Mouse (Mus musculus) heart, embryonic 16.5 days (tissue): ENCODE measurements around the gene Nudt16l1. TPM values are rescaled to one million over a fixed set of nuclear protein-coding genes. Genes with fewer than 3 reads are reported as not detected.

Experiments
- ATAC-seq: fragments of 200-750 bp; cut with Nextera tagmentation; replicated peaks from 2 replicates; pipeline ENCODE4 v1.8.0; 2017; ENCODE audit warnings: moderate number of reproducible peaks; ENCODE audit not compliant: insufficient read depth, low FRiP score; ENCODE audit errors: extremely low read depth
- H3K27ac ChIP-seq: fragments of 300-500 bp; sonication (generic); 2 replicates; pipeline ENCODE4 v1.5.1; 2014; ENCODE audit warnings: mild to moderate bottlenecking, low read length, control low read depth, moderate library complexity
- H3K27me3 ChIP-seq: fragments of 300-500 bp; sonication (generic); 2 replicates; pipeline ENCODE4 v1.6.1; 2014; ENCODE audit warnings: low read length, mixed read lengths; ENCODE audit not compliant: control insufficient read depth, insufficient read depth
- H3K36me3 ChIP-seq: fragments of 300-500 bp; sonication (generic); 2 replicates; pipeline ENCODE4 v1.6.1; 2014; ENCODE audit not compliant: control insufficient read depth, insufficient read depth
- H3K4me1 ChIP-seq: fragments of 300-500 bp; sonication (generic); 2 replicates; pipeline ENCODE4 v1.6.1; 2014; ENCODE audit warnings: low read length, mixed read lengths; ENCODE audit not compliant: control insufficient read depth, insufficient read depth
- H3K4me2 ChIP-seq: fragments of 300-500 bp; sonication (generic); 2 replicates; pipeline ENCODE4 v1.6.1; 2014; ENCODE audit warnings: low read depth, mild to moderate bottlenecking, control low read depth, low read length
- H3K4me3 ChIP-seq: fragments of 300-500 bp; sonication (generic); 2 replicates; pipeline ENCODE4 v1.5.1; 2014; ENCODE audit warnings: mild to moderate bottlenecking, control low read depth, low read length
- H3K9ac ChIP-seq: fragments of 300-500 bp; sonication (generic); 2 replicates; pipeline ENCODE4 v1.6.1; 2014; ENCODE audit warnings: low read length, control low read depth
- H3K9me3 ChIP-seq: fragments of 300-500 bp; sonication (generic); replicated peaks from 2 replicates; pipeline ENCODE4 v1.6.1; 2016; ENCODE audit warnings: low read length; ENCODE audit not compliant: control insufficient read depth
- WGBS: fragments of 180-500 bp; shearing (Covaris S2); extraction: QIAGEN DNeasy Blood & Tissue Kit; methylation state at CpG from one replicate; pipeline ENCODE4 v1.1.7; 2014; 5-methylcytosine and 5-hydroxymethylcytosine counted together
- polyA plus RNA-seq: library from polyadenylated mRNA; unstranded; fragments of >200 nt; fragmentation: Nextera tagmentation; extraction: Ambion mirVana; gene quantifications from 2 replicates; pipeline ENCODE4 v1.2.1, GENCODE M21; 2015

Gene Nudt16l1
- polyA plus RNA-seq, 1 experiment from 2014 or later = 125 TPM

- H3K9me3 ChIP-seq = no peaks in the 10 kb centered on the region
- H3K4me1 ChIP-seq = peaks cover 10% of the 10 kb centered on the region
- ATAC-seq = no peak
- 83% methylated on average over 8 of the region's 8 CpGs for WGBS
- no peaks in the 10 kb centered on the region for H3K27me3 ChIP-seq
- no peak overlapping the region for H3K4me3 ChIP-seq
- peaks cover 10% of the 10 kb centered on the region for H3K36me3 ChIP-seq
- H3K27ac ChIP-seq = no peak overlapping the region; the same call in 1 of the 2 replicates
- H3K4me2 ChIP-seq = no peak overlapping the region
- no peak overlapping the region for H3K9ac ChIP-seq
These were observed 21.7 kb downstream of the Nudt16l1 start for GRCm38 (mm10) chr16:4960260-4960659.

GRCm38 (mm10) chr16:4963346-4963745 lies 24.8 kb downstream of the Nudt16l1 start:
- Histone ChIP-seq H3K36me3 (no peaks in the 10 kb centered on the region), H3K4me1 (peaks cover 12% of the 10 kb centered on the region), H3K4me3 (peak overlapping the region; percentile 83), H3K9me3 (no peaks in the 10 kb centered on the region), H3K4me2 (peak overlapping the region; percentile 96), H3K9ac (peak overlapping the region; percentile 89), H3K27me3 (no peaks in the 10 kb centered on the region), H3K27ac (no peak overlapping the region; the same call in 1 of the 2 replicates)
- no peak for ATAC-seq
- WGBS = 36% methylated on average over 9 of the region's 9 CpGs

GRCm38 (mm10) chr16:4963797-4964709 lies 25.5 kb downstream of the Nudt16l1 start, which contains the start of gene Anks3:
TSS of gene Anks3 (minus strand) at chr16:4964205.
- peak within 1 kb of the TSS; percentile 83 for H3K4me3 ChIP-seq
- ATAC-seq = peak; percentile 96
- H3K4me2 ChIP-seq = peak within 1 kb of the TSS; percentile 96
- H3K4me1 ChIP-seq = peaks cover 12% of the 10 kb centered on the region
- no peaks in the 10 kb centered on the region for H3K9me3 ChIP-seq
- under 1% methylated on average over 73 of the region's 76 CpGs for WGBS
- H3K9ac ChIP-seq = peak within 1 kb of the TSS; percentile 89
- peak within 1 kb of the TSS; percentile 85 for H3K27ac ChIP-seq
- H3K27me3 ChIP-seq = no peaks in the 10 kb centered on the region
- no peaks in the 10 kb centered on the region for H3K36me3 ChIP-seq

- Histone ChIP-seq H3K9ac (peak overlapping the region; percentile 79), H3K4me2 (peak overlapping the region; percentile 96), H3K9me3 (no peaks in the 10 kb centered on the region), H3K4me1 (peaks cover 12% of the 10 kb centered on the region), H3K27me3 (no peaks in the 10 kb centered on the region), H3K4me3 (peak overlapping the region; percentile 83), H3K36me3 (no peaks in the 10 kb centered on the region), H3K27ac (peak overlapping the region; percentile 85)
- 18% methylated on average over 13 of the region's 13 CpGs for WGBS
- ATAC-seq = no peak
These were observed 26.3 kb downstream of the Nudt16l1 start for GRCm38 (mm10) chr16:4964731-4965391.

GRCm38 (mm10) chr16:4965392-4966129 lies 27.0 kb downstream of the Nudt16l1 start:
- Histone ChIP-seq H3K4me1 (peaks cover 12% of the 10 kb centered on the region), H3K4me3 (no peak overlapping the region)
- no peak for ATAC-seq

GRCm38 (mm10) chr16:4968426-4968825 lies 29.9 kb downstream of the Nudt16l1 start:
- no peak overlapping the region for H3K9ac ChIP-seq
- no peak overlapping the region for H3K4me2 ChIP-seq
- no peak overlapping the region for H3K4me3 ChIP-seq
- peaks cover 11% of the 10 kb centered on the region for H3K4me1 ChIP-seq
- no peak for ATAC-seq
- H3K36me3 ChIP-seq = no peaks in the 10 kb centered on the region
- no peaks in the 10 kb centered on the region for H3K27me3 ChIP-seq
- WGBS = 71% methylated on average over 3 of the region's 3 CpGs
- no peaks in the 10 kb centered on the region for H3K9me3 ChIP-seq
- H3K27ac ChIP-seq = no peak overlapping the region

More at GRCm38 (mm10) chr16:4965392-4966129, 27.0 kb downstream of the Nudt16l1 start:
- peak overlapping the region; percentile 96; the same call in 1 of the 2 replicates for H3K4me2 ChIP-seq
- no peaks in the 10 kb centered on the region for H3K27me3 ChIP-seq
- H3K36me3 ChIP-seq = no peaks in the 10 kb centered on the region
- WGBS = 82% methylated on average over 8 of the region's 8 CpGs
- H3K27ac ChIP-seq = no peak overlapping the region
- H3K9me3 ChIP-seq = no peaks in the 10 kb centered on the region
- no peak overlapping the region for H3K9ac ChIP-seq

- no peak overlapping the region for H3K9ac ChIP-seq
- no peak overlapping the region for H3K4me3 ChIP-seq
- H3K4me2 ChIP-seq = no peak overlapping the region
- H3K27me3 ChIP-seq = no peaks in the 10 kb centered on the region
- 81% methylated on average over 5 of the region's 5 CpGs for WGBS
- no peaks in the 10 kb centered on the region for H3K9me3 ChIP-seq
- peaks cover 10% of the 10 kb centered on the region for H3K4me1 ChIP-seq
- H3K27ac ChIP-seq = no peak overlapping the region
- no peak for ATAC-seq
- H3K36me3 ChIP-seq = no peaks in the 10 kb centered on the region
These were observed 30.7 kb downstream of the Nudt16l1 start for GRCm38 (mm10) chr16:4969055-4969843.

GRCm38 (mm10) chr16:4971626-4972025 lies 33.1 kb downstream of the Nudt16l1 start:
- Histone ChIP-seq H3K4me1 (peaks cover 5% of the 10 kb centered on the region; the same call in 1 of the 2 replicates), H3K4me2 (no peak overlapping the region), H3K27ac (no peak overlapping the region; the same call in 1 of the 2 replicates), H3K9me3 (no peaks in the 10 kb centered on the region), H3K4me3 (no peak overlapping the region), H3K36me3 (no peaks in the 10 kb centered on the region), H3K27me3 (no peaks in the 10 kb centered on the region), H3K9ac (no peak overlapping the region)
- WGBS = 48% methylated on average over 4 of the region's 4 CpGs
- 0 out of 2 replicates have a peak, but pooled peaks have one; percentile 29 for ATAC-seq
